8 mouse cellular contexts compared by ENCODE assay signal in genomic region chr8:105307670-105308069, GRCm38 (mm10).
"Had no signal": no experiment of that assay in that cellular context is flagged by ENCODE, and none has a peak within 500 bp of the region (broad histone marks: within the 10 kb centered on the region; RNA-seq: fewer than 3 reads in every experiment).

No protein-coding gene starts in this region.

- DNase-seq: kidney, adult 2 months; layer of hippocampus, adult 9-11 months; liver; lung, adult 18-20 months; lung, postnatal 10 days; lung, postnatal 4 days; retina, postnatal 1 day; right cerebral cortex, postnatal 25 days had no signal
